In the genomic region with DNA sequence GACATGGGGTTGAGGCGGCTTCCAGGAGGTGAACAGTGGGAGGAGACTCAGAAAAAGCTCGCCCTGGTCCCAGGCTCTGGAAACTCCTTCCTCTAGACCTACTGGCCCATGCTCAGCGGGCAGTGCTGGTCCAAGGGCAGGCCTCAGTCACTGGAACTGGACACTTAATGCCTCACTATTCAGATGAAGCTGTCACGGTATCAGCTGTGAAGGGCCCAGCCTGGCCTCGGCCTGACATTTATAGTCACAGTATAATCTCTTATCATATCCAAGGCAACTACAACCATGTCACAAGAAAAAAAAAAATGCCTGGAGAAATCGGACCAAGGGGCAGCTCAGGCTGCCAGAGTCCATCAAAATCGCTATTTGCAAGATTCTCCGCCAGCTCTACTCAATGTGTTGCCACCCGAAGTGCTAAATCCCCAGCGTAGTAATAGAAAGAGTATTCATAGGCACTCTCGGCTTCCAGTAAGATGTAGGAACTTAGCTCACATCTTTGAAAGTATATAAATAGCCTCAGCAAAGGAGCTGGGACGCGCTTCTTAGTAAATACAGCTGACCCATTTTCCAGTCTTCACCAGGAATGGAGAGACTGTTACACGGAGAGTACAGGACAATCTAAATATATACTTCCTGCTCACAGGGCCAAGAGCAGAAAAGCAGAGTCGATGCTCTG, we compare ENCODE assay signal across 21 mouse cellular contexts.
DNase-seq lines count a peak whose midpoint lies in the region; ATAC-seq lines count a peak whose summit lies in the region.
"Had no signal": no experiment of that assay in that cellular context is flagged by ENCODE, and none has a peak within 500 bp of the region (broad histone marks: within the 10 kb centered on the region; RNA-seq: fewer than 3 reads in every experiment).

No protein-coding gene starts in this region.

- H3K9me3 ChIP-seq in heart, embryonic 10.5 days, result no peaks in the 10 kb centered on the region
- H3K9me3 ChIP-seq in midbrain, embryonic 16.5 days (replicated peaks; ENCODE audit: control insufficient read depth, low read length, poor library complexity, severe bottlenecking), result no peaks in the 10 kb centered on the region
- no peaks in the 10 kb centered on the region for H3K9me3 ChIP-seq in midbrain, embryonic 14.5 days (ENCODE audit: control insufficient read depth, low read length)
- H3K9me3 ChIP-seq: limb, embryonic 13.5 days; liver, embryonic 13.5 days had no signal

- peak overlapping the region; percentile 5; the same call in 1 of the 2 replicates for H3K27ac ChIP-seq in heart, embryonic 10.5 days
- peak overlapping the region; percentile 58; the same call in 1 of the 2 replicates for H3K27ac ChIP-seq in midbrain, embryonic 16.5 days (ENCODE audit: low read length)
- H3K27ac ChIP-seq in midbrain, embryonic 14.5 days (replicated peaks; ENCODE audit: low read depth, low read length), result no peak overlapping the region
- H3K27ac ChIP-seq: limb, embryonic 13.5 days; liver, embryonic 13.5 days had no signal

- no peak overlapping the region for H3K4me2 ChIP-seq in midbrain, embryonic 16.5 days (ENCODE audit: low read length)
- no peak overlapping the region for H3K4me2 ChIP-seq in midbrain, embryonic 14.5 days (ENCODE audit: low read length)
- H3K4me2 ChIP-seq: heart, embryonic 11.5 days; limb, embryonic 13.5 days; liver, embryonic 13.5 days; lung, embryonic 14.5 days had no signal

- H3K27me3 ChIP-seq in heart, embryonic 10.5 days (ENCODE audit: insufficient read depth, poor library complexity, severe bottlenecking), result no peaks in the 10 kb centered on the region
- H3K27me3 ChIP-seq in midbrain, embryonic 16.5 days (ENCODE audit: control insufficient read depth, insufficient read depth, low read depth, low read length), result no peaks in the 10 kb centered on the region
- no peaks in the 10 kb centered on the region for H3K27me3 ChIP-seq in midbrain, embryonic 14.5 days (ENCODE audit: control insufficient read depth, insufficient read depth, low read length)
- H3K27me3 ChIP-seq: limb, embryonic 13.5 days; liver, embryonic 13.5 days had no signal

- H3K36me3 ChIP-seq in heart, embryonic 10.5 days, result no peaks in the 10 kb centered on the region
- no peaks in the 10 kb centered on the region for H3K36me3 ChIP-seq in midbrain, embryonic 16.5 days (ENCODE audit: control insufficient read depth, insufficient read depth, low read length)
- H3K36me3 ChIP-seq in midbrain, embryonic 14.5 days (ENCODE audit: control insufficient read depth, insufficient read depth, low read length), result no peaks in the 10 kb centered on the region
- H3K36me3 ChIP-seq: G1E; limb, embryonic 13.5 days; liver, embryonic 13.5 days had no signal

- H3K4me3 ChIP-seq in heart, embryonic 10.5 days, result no peak overlapping the region
- no peak overlapping the region for H3K4me3 ChIP-seq in midbrain, embryonic 16.5 days (ENCODE audit: low read depth, low read length)
- H3K4me3 ChIP-seq in midbrain, embryonic 14.5 days (replicated peaks; ENCODE audit: low read depth, low read length), result no peak overlapping the region
- H3K4me3 ChIP-seq: limb, embryonic 13.5 days; liver, embryonic 13.5 days had no signal

- peak; percentile 36 for DNase-seq in adrenal gland, postnatal 14 days
- DNase-seq in adrenal gland, adult 8-10 months, result no peak
- no peak for DNase-seq in heart, embryonic 10.5 days (ENCODE audit: low spot score)
- DNase-seq in heart, postnatal 25 days (ENCODE audit: low spot score), result no peak
- DNase-seq in midbrain, embryonic 14.5 days, result no peak
- DNase-seq in kidney, postnatal 36 days, result no peak
- DNase-seq: cerebellum, adult 11-12 months; cerebellum, postnatal 14 days; embryo, embryonic 11 days; gastrocnemius, postnatal 36 days; kidney, adult 11 months; liver, embryonic 13.5 days; lung, embryonic 14.5 days; lung, postnatal 36 days; right cerebral cortex, adult 18-20 months; thymus, postnatal 25 days had no signal

- intact Hi-C loops in heart, postnatal 25 days (cut with DNase I), result no loop called here

- peaks cover 34% of the 10 kb centered on the region; the same call in 1 of the 2 replicates for H3K4me1 ChIP-seq in heart, embryonic 10.5 days
- H3K4me1 ChIP-seq in midbrain, embryonic 16.5 days (ENCODE audit: control insufficient read depth, insufficient read depth, low read length), result peaks cover 10% of the 10 kb centered on the region; the same call in 1 of the 2 replicates
- H3K4me1 ChIP-seq in midbrain, embryonic 14.5 days (ENCODE audit: control insufficient read depth, insufficient read depth, low read length), result peaks cover 5% of the 10 kb centered on the region; the same call in 1 of the 2 replicates

- 66% methylated on average over 15 of the region's 15 CpGs for WGBS in heart, embryonic 10.5 days
- WGBS in midbrain, embryonic 16.5 days, result 74% methylated on average over 15 of the region's 15 CpGs
- 83% methylated on average over 15 of the region's 15 CpGs for WGBS in midbrain, embryonic 14.5 days

- ATAC-seq in midbrain, embryonic 16.5 days, result no peak
- ATAC-seq in midbrain, embryonic 14.5 days (ENCODE audit: low FRiP score, low TSS enrichment), result no peak
- ATAC-seq: activated CD4-positive, CD25-positive, alpha-beta regulatory T cell, adult 4 months had no signal

- no peak overlapping the region for H3K9ac ChIP-seq in midbrain, embryonic 16.5 days (ENCODE audit: low read depth, low read length)
- no peak overlapping the region for H3K9ac ChIP-seq in midbrain, embryonic 14.5 days (replicated peaks; ENCODE audit: low read length)
- H3K9ac ChIP-seq: limb, embryonic 13.5 days; liver, embryonic 13.5 days; lung, embryonic 14.5 days had no signal
